Comparison of ENCODE assay signal across 8 mouse cellular contexts in genomic region chr1:171150838-171151391, GRCm38 (mm10). TPM values are rescaled to one million over a fixed set of nuclear protein-coding genes. Genes with fewer than 3 reads are reported as not detected.
DNase-seq lines count a peak whose midpoint lies in the region; ATAC-seq and TF ChIP-seq lines count a peak whose summit lies in the region.

No protein-coding gene starts in this region.

- peak overlapping the region; percentile 64 for H3K9ac ChIP-seq in MEL (ENCODE audit: control insufficient read depth, low read depth, low read length, poor library complexity, severe bottlenecking)
- peak overlapping the region; percentile 93 for H3K9ac ChIP-seq in embryonic facial prominence, embryonic 15.5 days
- peak overlapping the region; percentile 84 for H3K9ac ChIP-seq in midbrain, embryonic 15.5 days

- H3K4me2 ChIP-seq in embryonic facial prominence, embryonic 15.5 days (replicated peaks), result peak overlapping the region; percentile 67
- H3K4me2 ChIP-seq in midbrain, embryonic 15.5 days, result peak overlapping the region; percentile 86

- ATAC-seq in embryonic facial prominence, embryonic 15.5 days (ENCODE audit: insufficient number of reproducible peaks, low FRiP score, low TSS enrichment, low read depth), result peak; percentile 37; the same call in 1 of the 2 replicates
- ATAC-seq in hematopoietic stem cell, adult 5-6 weeks (replicated peaks in 1 of 2; ENCODE audit: insufficient read depth in 1 of 2, low FRiP score in 2 of 2, low TSS enrichment in 1 of 2, low read depth in 1 of 2, poor library complexity in 2 of 2, severe bottlenecking in 2 of 2), result peak; percentile 13 to 34; a peak in 3 of 4 replicates
- ATAC-seq in midbrain, embryonic 15.5 days (replicated peaks), result peak; percentile 62

- H3K4me3 ChIP-seq in MEL (ENCODE audit: control insufficient read depth in 1 of 2, insufficient read depth in 1 of 2, low read depth in 2 of 2, low read length in 2 of 2), result peak overlapping the region; percentile 64 to 96
- peak overlapping the region; percentile 87 for H3K4me3 ChIP-seq in embryonic facial prominence, embryonic 15.5 days (replicated peaks)
- peak overlapping the region; percentile 83 for H3K4me3 ChIP-seq in midbrain, embryonic 15.5 days

- peaks cover 0 to 22% of the 10 kb centered on the region in 2 experiments; a peak in 2 of 4 replicates for H3K36me3 ChIP-seq in MEL (ENCODE audit: control insufficient read depth in 1 of 2, insufficient read depth in 2 of 2, low read length in 2 of 2)
- H3K36me3 ChIP-seq in embryonic facial prominence, embryonic 15.5 days, result no peaks in the 10 kb centered on the region
- H3K36me3 ChIP-seq in midbrain, embryonic 15.5 days (replicated peaks), result no peaks in the 10 kb centered on the region

- no peaks in the 10 kb centered on the region for H3K9me3 ChIP-seq in MEL (replicated peaks; ENCODE audit: insufficient read depth, low read length)
- no peaks in the 10 kb centered on the region for H3K9me3 ChIP-seq in embryonic facial prominence, embryonic 15.5 days (replicated peaks)
- H3K9me3 ChIP-seq in midbrain, embryonic 15.5 days, result no peaks in the 10 kb centered on the region

- H3K27ac ChIP-seq in MEL (ENCODE audit: control insufficient read depth, low read depth, low read length), result peak overlapping the region; percentile 13; the same call in 1 of the 2 replicates
- peak overlapping the region; percentile 93 for H3K27ac ChIP-seq in embryonic facial prominence, embryonic 15.5 days (replicated peaks)
- H3K27ac ChIP-seq in midbrain, embryonic 15.5 days, result peak overlapping the region; percentile 85

- TF ChIP-seq EP300 in MEL (IDR thresholded peaks at IDR 0.05; ENCODE audit: low read depth in 1 of 2, low read length in 2 of 2), result no peak

- TF ChIP-seq POLR2A in MEL (IDR thresholded peaks at IDR 0.05; ENCODE audit: control insufficient read depth in 1 of 2, insufficient read depth in 1 of 2, low read depth in 1 of 2, low read length in 2 of 2, poor library complexity in 1 of 2), result no peak

- peaks cover 2 to 18% of the 10 kb centered on the region in 2 experiments for H3K4me1 ChIP-seq in MEL (ENCODE audit: control insufficient read depth in 1 of 2, insufficient read depth in 2 of 2, low read length in 2 of 2)
- H3K4me1 ChIP-seq in embryonic facial prominence, embryonic 15.5 days, result peaks cover 18% of the 10 kb centered on the region
- peaks cover 22% of the 10 kb centered on the region for H3K4me1 ChIP-seq in midbrain, embryonic 15.5 days

- TF ChIP-seq RAD21 in MEL (IDR thresholded peaks at IDR 0.05; ENCODE audit: low read depth, low read length), result no peak

- 3% methylated on average over 18 of the region's 18 CpGs for WGBS in embryonic facial prominence, embryonic 15.5 days
- 7% methylated on average over 18 of the region's 18 CpGs for WGBS in midbrain, embryonic 15.5 days

- no peaks in the 10 kb centered on the region for H3K27me3 ChIP-seq in MEL (ENCODE audit: control insufficient read depth in 1 of 2, insufficient read depth in 2 of 2, low read length in 2 of 2)
- H3K27me3 ChIP-seq in embryonic facial prominence, embryonic 15.5 days, result no peaks in the 10 kb centered on the region
- H3K27me3 ChIP-seq in midbrain, embryonic 15.5 days (replicated peaks), result no peaks in the 10 kb centered on the region; the same call in 1 of the 2 replicates

- peak; percentile 93 for DNase-seq in heart, adult 11 months
- no peak for DNase-seq in heart, postnatal 25 days (ENCODE audit: low spot score)
- peak; percentile 55 for DNase-seq in MEL (ENCODE audit: low read depth, low spot score)
- DNase-seq in left cerebral cortex, postnatal 4 days, result peak; percentile 8
- no peak for DNase-seq in retina, postnatal 1 day

- TF ChIP-seq CTCF in MEL (IDR thresholded peaks at IDR 0.05 in 2 of 3, conservative IDR thresholded peaks at IDR 0.05 in 1 of 3; ENCODE audit: control insufficient read depth in 1 of 3, insufficient read depth in 1 of 3, low read depth in 2 of 3, low read length in 3 of 3, poor library complexity in 1 of 3, severe bottlenecking in 1 of 3), result no peak

- peaks cover 14% of the 10 kb centered on the region for H3K79me2 ChIP-seq in MEL (ENCODE audit: control insufficient read depth, insufficient read depth, low read length, poor library complexity)

- intact Hi-C loops in heart, postnatal 25 days (cut with DNase I), result loop anchor here (5.0 kb wide), 1 partner anchor 34 kb away; no protein-coding TSS in a partner anchor
- intact Hi-C loops in left cerebral cortex, postnatal 4 days (cut with DNase I), result no loop called here

TF ChIP-seq in MEL, 35 proteins besides CTCF, POLR2A, EP300 and RAD21:
- TF ChIP-seq GATA1 (IDR thresholded peaks at IDR 0.05; ENCODE audit: low read depth, low read length), result 0 out of 2 replicates have a peak, but pooled peaks have one; percentile 38
- TF ChIP-seq RCOR1 (IDR thresholded peaks at IDR 0.05; ENCODE audit: low read depth, low read length), result no peak
- TF ChIP-seq SIN3A (IDR thresholded peaks at IDR 0.05; ENCODE audit: low read length), result peak; percentile 11

RNA-seq across cellular contexts. Expression of gene Mpz, which starts 0.4 kb away (rescaled TPM):
- 1 to 10 TPM in 1 of 2 experiments, under 1 TPM in 1; 0.29 to 6.7 TPM for total RNA-seq in heart, postnatal 25 days (2021)
- 0.10 TPM in 1 of 2 replicates, not detected in the other for total RNA-seq in MEL (2012; rRNA removed)
- polyA plus RNA-seq in MEL (2012; ENCODE audit: insufficient read depth in 1 of 2, insufficient read length in 2 of 2, low read depth in 1 of 2, low replicate concordance in 2 of 2, missing spikeins in 1 of 2), result under 1 TPM in 1 of 2 experiments, not detected in 1; 0.28 TPM
- polyA plus RNA-seq in embryonic facial prominence, embryonic 15.5 days (2015; fragmentation: Nextera tagmentation; extraction: Ambion mirVana), result 6.8 and 8.5 TPM in 2 replicates
- not detected in 2 replicates for total RNA-seq in hematopoietic stem cell, adult 5-6 weeks (2017)
- total RNA-seq in left cerebral cortex, postnatal 4 days (2021), result not detected
- 0.24 and 0.37 TPM in 2 replicates for polyA plus RNA-seq in midbrain, embryonic 15.5 days (2015; fragmentation: Nextera tagmentation; extraction: Ambion mirVana)

RNA-seq across cellular contexts. Expression of gene Sdhc, which starts 0.5 kb away (rescaled TPM):
- total RNA-seq in heart, postnatal 25 days (2021), result 1,000 to 10,000 TPM; 1,121 to 1,186 TPM
- 79.4 and 88.2 TPM in 2 replicates for total RNA-seq in MEL (2012; rRNA removed)
- 100 to 1,000 TPM in 1 of 2 experiments, not detected in 1; 224 TPM for polyA plus RNA-seq in MEL (2012; ENCODE audit: insufficient read depth in 1 of 2, insufficient read length in 2 of 2, low read depth in 1 of 2, low replicate concordance in 2 of 2, missing spikeins in 1 of 2)
- 261 and 274 TPM in 2 replicates for polyA plus RNA-seq in embryonic facial prominence, embryonic 15.5 days (2015; fragmentation: Nextera tagmentation; extraction: Ambion mirVana)
- total RNA-seq in hematopoietic stem cell, adult 5-6 weeks (2017), result 52.4 and 87.6 TPM in 2 replicates
- total RNA-seq in left cerebral cortex, postnatal 4 days (2021), result 100 to 1,000 TPM; 200 to 212 TPM
- polyA plus RNA-seq in midbrain, embryonic 15.5 days (2015; fragmentation: Nextera tagmentation; extraction: Ambion mirVana), result 286 and 289 TPM in 2 replicates

RNA-seq across cellular contexts. Expression of gene Cfap126, which starts 37.2 kb away (rescaled TPM):
- 1 to 10 TPM in 1 of 2 experiments, under 1 TPM in 1; 0.34 to 1.1 TPM for total RNA-seq in heart, postnatal 25 days (2021)
- total RNA-seq in MEL (2012; rRNA removed), result 0.69 and 0.75 TPM in 2 replicates
- 1 to 10 TPM in 1 of 2 experiments, not detected in 1; 3.5 TPM for polyA plus RNA-seq in MEL (2012; ENCODE audit: insufficient read depth in 1 of 2, insufficient read length in 2 of 2, low read depth in 1 of 2, low replicate concordance in 2 of 2, missing spikeins in 1 of 2)
- polyA plus RNA-seq in embryonic facial prominence, embryonic 15.5 days (2015; fragmentation: Nextera tagmentation; extraction: Ambion mirVana), result 14.2 and 28.6 TPM in 2 replicates
- 2.4 and 3.3 TPM in 2 replicates for total RNA-seq in hematopoietic stem cell, adult 5-6 weeks (2017)
- total RNA-seq in left cerebral cortex, postnatal 4 days (2021), result 1 to 10 TPM in 1 of 2 experiments, under 1 TPM in 1; 0.91 to 1.6 TPM
- 6.5 and 9.0 TPM in 2 replicates for polyA plus RNA-seq in midbrain, embryonic 15.5 days (2015; fragmentation: Nextera tagmentation; extraction: Ambion mirVana)

RNA-seq across cellular contexts. Expression of gene Pcp4l1, which starts 45.2 kb away (rescaled TPM):
- 100 to 1,000 TPM; 253 to 281 TPM for total RNA-seq in heart, postnatal 25 days (2021)
- total RNA-seq in MEL (2012; rRNA removed), result not detected in 2 replicates
- polyA plus RNA-seq in MEL (2012; ENCODE audit: insufficient read depth in 1 of 2, insufficient read length in 2 of 2, low read depth in 1 of 2, low replicate concordance in 2 of 2, missing spikeins in 1 of 2), result not detected
- 35.8 and 38.1 TPM in 2 replicates for polyA plus RNA-seq in embryonic facial prominence, embryonic 15.5 days (2015; fragmentation: Nextera tagmentation; extraction: Ambion mirVana)
- 42.7 and 46.5 TPM in 2 replicates for total RNA-seq in hematopoietic stem cell, adult 5-6 weeks (2017)
- total RNA-seq in left cerebral cortex, postnatal 4 days (2021), result 10 to 100 TPM in 1 of 2 experiments, 1 to 10 TPM in 1; 9.0 to 11.3 TPM
- polyA plus RNA-seq in midbrain, embryonic 15.5 days (2015; fragmentation: Nextera tagmentation; extraction: Ambion mirVana), result 17.9 and 19.4 TPM in 2 replicates

Comparison
In these comparisons a context has a peak if more than half of its experiments do, and no peak if none do; other contexts are left out.
1. DNase-seq: peak in heart, adult 11 months (single experiment), MEL (single experiment) and left cerebral cortex, postnatal 4 days (single experiment); none in heart, postnatal 25 days (single experiment) and retina, postnatal 1 day (single experiment).
2. H3K27ac ChIP-seq: peak in every context shown above with its lines; median percentile 93 in embryonic facial prominence, embryonic 15.5 days; 85 in midbrain, embryonic 15.5 days; 13 in MEL.
3. RNA of gene Sdhc, which starts 0.5 kb away (total RNA-seq): 1,121 to 1,186 TPM in heart, postnatal 25 days; 200 to 212 TPM in left cerebral cortex, postnatal 4 days, 79.4 to 88.2 TPM in MEL and 52.4 to 87.6 TPM in hematopoietic stem cell, adult 5-6 weeks; every median in the first group is over 4 times any median in the second.
4. Peak in every context shown above with its lines, with median percentiles within 50 percentile points of each other: H3K4me3 ChIP-seq, H3K9ac ChIP-seq and ATAC-seq.